Mouse (Mus musculus): ENCODE data around the gene Pirb. TPM values are rescaled to one million over a fixed set of nuclear protein-coding genes. Genes with fewer than 3 reads are reported as not detected.
"Not testable (repeated sequence)": the region's sequence is repeated elsewhere in the genome, so short reads cannot be mapped to it uniquely, and the experiment has no call there.

The Pirb gene
- 2.5 and 3.0 TPM in 2 replicates for polyA plus RNA-seq (2015; fragmentation: Nextera tagmentation; extraction: Ambion mirVana)

GRCm38 (mm10) chr7:3720268-3720667 is at the start of gene Pirb:
Pirb (minus strand) TSS chr7:3720391.
- not testable (repeated sequence) for H3K27ac ChIP-seq (ENCODE audit: low read length); H3K4me1 ChIP-seq (ENCODE audit: control insufficient read depth, insufficient read depth, low read length); H3K4me3 ChIP-seq (replicated peaks; ENCODE audit: low read length); H3K9me3 ChIP-seq (replicated peaks; ENCODE audit: control insufficient read depth, low read length); H3K27me3 ChIP-seq (ENCODE audit: control insufficient read depth, insufficient read depth, low read length); H3K36me3 ChIP-seq (ENCODE audit: control insufficient read depth, insufficient read depth, low read length); H3K4me2 ChIP-seq (ENCODE audit: low read depth, low read length); ATAC-seq (ENCODE audit: insufficient read depth, low FRiP score); H3K9ac ChIP-seq (ENCODE audit: low read length)
- 56% methylated on average over 1 of the region's 3 CpGs for WGBS

GRCm38 (mm10) chr7:3732675-3733074 is 12.5 kb upstream of the Pirb start:
- H3K9ac ChIP-seq (ENCODE audit: low read length); H3K27ac ChIP-seq (ENCODE audit: low read length); H3K27me3 ChIP-seq (ENCODE audit: control insufficient read depth, insufficient read depth, low read length); H3K9me3 ChIP-seq (replicated peaks; ENCODE audit: control insufficient read depth, low read length); H3K4me2 ChIP-seq (ENCODE audit: low read depth, low read length); H3K4me1 ChIP-seq (ENCODE audit: control insufficient read depth, insufficient read depth, low read length); H3K36me3 ChIP-seq (ENCODE audit: control insufficient read depth, insufficient read depth, low read length); ATAC-seq (ENCODE audit: insufficient read depth, low FRiP score); H3K4me3 ChIP-seq (replicated peaks; ENCODE audit: low read length): not testable (repeated sequence)
- no CpG with 5 or more reads among the region's 1 CpGs for WGBS

DNA sequence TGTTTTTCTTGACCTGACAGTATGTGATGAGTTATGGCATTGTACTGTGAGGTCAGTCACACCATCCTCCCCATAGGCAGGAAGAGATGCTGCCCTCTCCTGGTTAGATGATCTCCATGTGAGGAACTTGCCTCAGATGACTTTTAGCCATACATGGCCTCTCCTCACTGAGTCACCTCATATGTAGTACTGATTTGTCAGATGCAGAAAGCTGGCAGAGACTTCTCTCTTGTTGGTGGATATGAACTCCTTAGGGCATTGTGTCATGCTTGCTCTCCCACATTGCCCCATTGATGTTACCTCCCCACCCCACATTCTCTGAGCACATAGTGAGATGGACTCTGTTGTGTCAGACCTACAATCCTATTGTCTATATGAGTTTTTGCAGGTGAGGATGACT is 5.3 kb upstream of the Pirb start:
- H3K36me3 ChIP-seq (ENCODE audit: control insufficient read depth, insufficient read depth, low read length); H3K4me2 ChIP-seq (ENCODE audit: low read depth, low read length); ATAC-seq (ENCODE audit: insufficient read depth, low FRiP score); H3K27ac ChIP-seq (ENCODE audit: low read length); H3K9ac ChIP-seq (ENCODE audit: low read length); H3K4me3 ChIP-seq (replicated peaks; ENCODE audit: low read length); H3K4me1 ChIP-seq (ENCODE audit: control insufficient read depth, insufficient read depth, low read length); H3K9me3 ChIP-seq (replicated peaks; ENCODE audit: control insufficient read depth, low read length); H3K27me3 ChIP-seq (ENCODE audit: control insufficient read depth, insufficient read depth, low read length): not testable (repeated sequence)

DNA sequence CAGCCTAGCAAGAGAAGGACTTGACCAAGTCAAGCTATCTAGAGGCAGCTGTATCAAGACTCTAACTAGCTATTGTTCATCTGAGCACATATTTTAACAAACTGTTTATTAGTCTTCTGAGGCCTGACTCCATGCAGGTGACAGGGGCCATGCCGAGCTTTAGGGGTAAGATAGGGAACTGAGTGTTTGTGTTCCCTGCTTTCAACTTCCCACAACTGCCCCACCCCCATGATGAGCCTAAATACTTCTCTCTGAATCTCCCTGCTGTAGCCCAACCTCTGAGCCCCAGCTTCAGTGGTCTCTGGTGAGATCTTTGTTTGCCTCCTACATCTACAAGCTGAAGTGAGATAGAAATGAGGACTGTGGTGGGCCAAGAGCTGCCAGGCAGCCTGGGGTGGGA is 4.9 kb downstream of the Pirb start:
- 22% methylated on average over 1 of the region's 1 CpGs for WGBS
- no peak for ATAC-seq (ENCODE audit: insufficient read depth, low FRiP score)

GRCm38 (mm10) chr7:3712264-3712942 is 7.8 kb downstream of the Pirb start:
- Histone ChIP-seq H3K4me2 (ENCODE audit: low read depth, low read length) (no peak overlapping the region), H3K9me3 (replicated peaks; ENCODE audit: control insufficient read depth, low read length) (no peaks in the 10 kb centered on the region), H3K9ac (ENCODE audit: low read length) (no peak overlapping the region), H3K4me3 (replicated peaks; ENCODE audit: low read length) (no peak overlapping the region), H3K4me1 (ENCODE audit: control insufficient read depth, insufficient read depth, low read length) (no peaks in the 10 kb centered on the region), H3K36me3 (ENCODE audit: control insufficient read depth, insufficient read depth, low read length) (0 out of 2 replicates have a peak, but pooled peaks cover 3% of the 10 kb centered on the region), H3K27ac (ENCODE audit: low read length) (no peak overlapping the region), H3K27me3 (ENCODE audit: control insufficient read depth, insufficient read depth, low read length) (no peaks in the 10 kb centered on the region)
- 23% methylated on average over 5 of the region's 5 CpGs for WGBS
- no peak for ATAC-seq (ENCODE audit: insufficient read depth, low FRiP score)

More for the DNA sequence above, 4.9 kb downstream of the Pirb start:
- H3K27me3 ChIP-seq (ENCODE audit: control insufficient read depth, insufficient read depth, low read length) = no peaks in the 10 kb centered on the region
- H3K4me3 ChIP-seq (replicated peaks; ENCODE audit: low read length) = no peak overlapping the region
- no peak overlapping the region for H3K9ac ChIP-seq (ENCODE audit: low read length)
- no peak overlapping the region for H3K27ac ChIP-seq (ENCODE audit: low read length)
- no peaks in the 10 kb centered on the region for H3K36me3 ChIP-seq (ENCODE audit: control insufficient read depth, insufficient read depth, low read length)
- no peaks in the 10 kb centered on the region for H3K4me1 ChIP-seq (ENCODE audit: control insufficient read depth, insufficient read depth, low read length)
- H3K9me3 ChIP-seq (replicated peaks; ENCODE audit: control insufficient read depth, low read length) = no peaks in the 10 kb centered on the region
- no peak overlapping the region for H3K4me2 ChIP-seq (ENCODE audit: low read depth, low read length)

GRCm38 (mm10) chr7:3709000-3709399 is 11.2 kb downstream of the Pirb start:
- no peaks in the 10 kb centered on the region for H3K9me3 ChIP-seq (replicated peaks; ENCODE audit: control insufficient read depth, low read length)
- H3K4me3 ChIP-seq (replicated peaks; ENCODE audit: low read length) = no peak overlapping the region
- no peak overlapping the region for H3K9ac ChIP-seq (ENCODE audit: low read length)
- no peak overlapping the region for H3K27ac ChIP-seq (ENCODE audit: low read length)
- WGBS = 73% methylated on average over 1 of the region's 1 CpGs
- peaks cover 8% of the 10 kb centered on the region; the same call in 1 of the 2 replicates for H3K36me3 ChIP-seq (ENCODE audit: control insufficient read depth, insufficient read depth, low read length)
- ATAC-seq (ENCODE audit: insufficient read depth, low FRiP score) = no peak
- H3K4me1 ChIP-seq (ENCODE audit: control insufficient read depth, insufficient read depth, low read length) = peaks cover 9% of the 10 kb centered on the region
- H3K4me2 ChIP-seq (ENCODE audit: low read depth, low read length) = no peak overlapping the region
- no peaks in the 10 kb centered on the region for H3K27me3 ChIP-seq (ENCODE audit: control insufficient read depth, insufficient read depth, low read length)

DNA sequence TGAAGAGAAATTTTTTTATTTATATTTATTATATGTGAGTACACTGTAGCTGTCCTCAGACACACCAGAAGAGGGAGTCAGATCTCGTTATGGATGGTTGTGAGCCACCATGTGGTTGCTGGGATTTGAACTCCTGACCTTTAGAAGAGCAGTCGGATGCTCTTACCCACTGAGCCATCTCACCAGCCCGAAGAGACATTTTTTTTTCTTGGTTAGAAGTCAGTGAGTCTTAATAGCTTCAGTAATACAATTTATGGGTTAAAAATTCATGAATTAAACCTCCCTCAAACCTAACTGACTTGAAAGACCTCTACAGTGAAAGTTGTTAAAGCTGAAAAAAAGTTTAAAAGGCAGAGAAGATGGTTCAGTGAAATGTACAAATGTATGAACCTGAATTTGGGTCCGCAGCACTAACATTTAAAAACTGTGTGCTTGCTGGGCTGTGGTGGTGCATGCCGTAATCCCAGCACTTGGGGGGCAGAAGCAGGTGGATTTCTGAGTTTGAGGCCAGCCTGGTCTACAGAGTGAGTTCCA is 11.7 kb downstream of the Pirb start:
- not testable (repeated sequence) for H3K9ac ChIP-seq (ENCODE audit: low read length); H3K4me2 ChIP-seq (ENCODE audit: low read depth, low read length); ATAC-seq (ENCODE audit: insufficient read depth, low FRiP score); H3K27me3 ChIP-seq (ENCODE audit: control insufficient read depth, insufficient read depth, low read length); H3K9me3 ChIP-seq (replicated peaks; ENCODE audit: control insufficient read depth, low read length); H3K36me3 ChIP-seq (ENCODE audit: control insufficient read depth, insufficient read depth, low read length); H3K27ac ChIP-seq (ENCODE audit: low read length); H3K4me1 ChIP-seq (ENCODE audit: control insufficient read depth, insufficient read depth, low read length); H3K4me3 ChIP-seq (replicated peaks; ENCODE audit: low read length)
- WGBS = 33% methylated on average over 5 of the region's 5 CpGs

- Histone ChIP-seq H3K9ac (ENCODE audit: low read length) (no peak overlapping the region), H3K27ac (ENCODE audit: low read length) (no peak overlapping the region), H3K4me3 (replicated peaks; ENCODE audit: low read length) (no peak overlapping the region), H3K36me3 (ENCODE audit: control insufficient read depth, insufficient read depth, low read length) (peaks cover 8% of the 10 kb centered on the region; the same call in 1 of the 2 replicates), H3K27me3 (ENCODE audit: control insufficient read depth, insufficient read depth, low read length) (no peaks in the 10 kb centered on the region), H3K4me2 (ENCODE audit: low read depth, low read length) (no peak overlapping the region), H3K4me1 (ENCODE audit: control insufficient read depth, insufficient read depth, low read length) (peaks cover 9% of the 10 kb centered on the region), H3K9me3 (replicated peaks; ENCODE audit: control insufficient read depth, low read length) (no peaks in the 10 kb centered on the region)
- ATAC-seq (ENCODE audit: insufficient read depth, low FRiP score) = no peak
- WGBS = 41% methylated on average over 7 of the region's 7 CpGs
Measured at GRCm38 (mm10) chr7:3707568-3708413, 12.4 kb downstream of the Pirb start.

DNA sequence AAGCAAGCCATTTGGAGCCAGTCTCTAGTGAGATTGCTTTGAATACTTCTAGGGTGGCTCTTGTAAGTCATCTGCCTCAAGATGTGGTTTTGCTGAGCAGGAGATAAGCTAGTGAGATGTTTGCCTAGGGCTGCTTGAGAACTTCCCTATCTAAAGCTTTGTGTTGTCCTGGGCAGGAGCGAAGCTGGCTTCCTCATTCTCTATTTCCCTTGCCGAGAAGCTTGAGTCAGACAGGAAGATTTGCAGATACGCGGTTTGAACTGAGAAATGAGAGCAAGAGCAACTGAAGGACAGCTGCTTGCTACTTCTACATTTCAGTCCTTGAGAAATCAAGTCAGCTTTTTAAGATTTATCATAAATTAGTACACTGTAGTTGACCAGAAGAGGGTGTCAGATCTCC is 13.2 kb downstream of the Pirb start:
- Histone ChIP-seq H3K4me2 (ENCODE audit: low read depth, low read length) (no peak overlapping the region), H3K27ac (ENCODE audit: low read length) (peak overlapping the region; percentile 37), H3K27me3 (ENCODE audit: control insufficient read depth, insufficient read depth, low read length) (no peaks in the 10 kb centered on the region), H3K36me3 (ENCODE audit: control insufficient read depth, insufficient read depth, low read length) (peaks cover 8% of the 10 kb centered on the region; the same call in 1 of the 2 replicates), H3K4me1 (ENCODE audit: control insufficient read depth, insufficient read depth, low read length) (peaks cover 9% of the 10 kb centered on the region), H3K9ac (ENCODE audit: low read length) (peak overlapping the region; percentile 31; the same call in 1 of the 2 replicates), H3K9me3 (replicated peaks; ENCODE audit: control insufficient read depth, low read length) (no peaks in the 10 kb centered on the region), H3K4me3 (replicated peaks; ENCODE audit: low read length) (0 out of 2 replicates have a peak overlapping the region, but pooled peaks have one; percentile 9)
- 56% methylated on average over 4 of the region's 4 CpGs for WGBS
- no peak for ATAC-seq (ENCODE audit: insufficient read depth, low FRiP score)
